Mouse (Mus musculus): ENCODE data around the gene Synpo2.
A peak's percentile ranks its signal among the peaks of the same experiment; 100 is the strongest.

Gene Synpo2

GRCm38 (mm10) chr3:123204658-123205057 is 31.3 kb downstream of the Synpo2 start:
- DNase-seq = no peak

- no peak for DNase-seq
These were observed 34.2 kb downstream of the Synpo2 start for GRCm38 (mm10) chr3:123201798-123202197.

GRCm38 (mm10) chr3:123193740-123194139 is 42.2 kb downstream of the Synpo2 start:
- DNase-seq = no peak

GRCm38 (mm10) chr3:123191602-123192001 is 44.3 kb downstream of the Synpo2 start:
- no peak for DNase-seq

GRCm38 (mm10) chr3:123190329-123190728 is 45.6 kb downstream of the Synpo2 start:
- no peak for DNase-seq

- DNase-seq = no peak
These were observed 46.1 kb downstream of the Synpo2 start for GRCm38 (mm10) chr3:123189826-123190225.

GRCm38 (mm10) chr3:123188616-123189230 is 47.2 kb downstream of the Synpo2 start:
- DNase-seq = no peak

- DNase-seq = no peak
These were observed 48.4 kb downstream of the Synpo2 start for GRCm38 (mm10) chr3:123187370-123188124.

GRCm38 (mm10) chr3:123185238-123185925 is 50.6 kb downstream of the Synpo2 start:
- no peak for DNase-seq

GRCm38 (mm10) chr3:123184281-123184680 is 51.7 kb downstream of the Synpo2 start:
- DNase-seq = no peak

GRCm38 (mm10) chr3:123179508-123179907 is 56.4 kb downstream of the Synpo2 start:
- no peak for DNase-seq

- DNase-seq = no peak
These were observed 56.9 kb downstream of the Synpo2 start for GRCm38 (mm10) chr3:123179041-123179440.

- DNase-seq = no peak
These were observed 57.5 kb downstream of the Synpo2 start for GRCm38 (mm10) chr3:123178420-123178819.

GRCm38 (mm10) chr3:123176366-123177334 is 59.3 kb downstream of the Synpo2 start:
- no peak for DNase-seq

GRCm38 (mm10) chr3:123175142-123175541 is 60.8 kb downstream of the Synpo2 start:
- no peak for DNase-seq

- no peak for DNase-seq
These were observed 61.6 kb downstream of the Synpo2 start for GRCm38 (mm10) chr3:123174379-123174697.

GRCm38 (mm10) chr3:123173553-123174378 is 62.2 kb downstream of the Synpo2 start:
- no peak for DNase-seq

- DNase-seq = no peak
These were observed 63.8 kb downstream of the Synpo2 start for GRCm38 (mm10) chr3:123172151-123172550.

GRCm38 (mm10) chr3:123169398-123169797 is 66.6 kb downstream of the Synpo2 start:
- DNase-seq = no peak

- DNase-seq = peak; percentile 51 to 70
These were observed 67.1 kb downstream of the Synpo2 start for GRCm38 (mm10) chr3:123168815-123169214.

- no peak for DNase-seq
These were observed 69.5 kb downstream of the Synpo2 start for GRCm38 (mm10) chr3:123166450-123166849.

- DNase-seq = no peak
These were observed 71.8 kb downstream of the Synpo2 start for GRCm38 (mm10) chr3:123164183-123164582.

Measured in kidney, postnatal 25 days (tissue).